Mouse (Mus musculus): ENCODE results near the gene Spsb2. TPM values are rescaled to one million over a fixed set of nuclear protein-coding genes. Genes with fewer than 3 reads are reported as not detected.

The Spsb2 gene
- polyA plus RNA-seq, 1 experiment from 2014 or later = 12.7 TPM

DNA sequence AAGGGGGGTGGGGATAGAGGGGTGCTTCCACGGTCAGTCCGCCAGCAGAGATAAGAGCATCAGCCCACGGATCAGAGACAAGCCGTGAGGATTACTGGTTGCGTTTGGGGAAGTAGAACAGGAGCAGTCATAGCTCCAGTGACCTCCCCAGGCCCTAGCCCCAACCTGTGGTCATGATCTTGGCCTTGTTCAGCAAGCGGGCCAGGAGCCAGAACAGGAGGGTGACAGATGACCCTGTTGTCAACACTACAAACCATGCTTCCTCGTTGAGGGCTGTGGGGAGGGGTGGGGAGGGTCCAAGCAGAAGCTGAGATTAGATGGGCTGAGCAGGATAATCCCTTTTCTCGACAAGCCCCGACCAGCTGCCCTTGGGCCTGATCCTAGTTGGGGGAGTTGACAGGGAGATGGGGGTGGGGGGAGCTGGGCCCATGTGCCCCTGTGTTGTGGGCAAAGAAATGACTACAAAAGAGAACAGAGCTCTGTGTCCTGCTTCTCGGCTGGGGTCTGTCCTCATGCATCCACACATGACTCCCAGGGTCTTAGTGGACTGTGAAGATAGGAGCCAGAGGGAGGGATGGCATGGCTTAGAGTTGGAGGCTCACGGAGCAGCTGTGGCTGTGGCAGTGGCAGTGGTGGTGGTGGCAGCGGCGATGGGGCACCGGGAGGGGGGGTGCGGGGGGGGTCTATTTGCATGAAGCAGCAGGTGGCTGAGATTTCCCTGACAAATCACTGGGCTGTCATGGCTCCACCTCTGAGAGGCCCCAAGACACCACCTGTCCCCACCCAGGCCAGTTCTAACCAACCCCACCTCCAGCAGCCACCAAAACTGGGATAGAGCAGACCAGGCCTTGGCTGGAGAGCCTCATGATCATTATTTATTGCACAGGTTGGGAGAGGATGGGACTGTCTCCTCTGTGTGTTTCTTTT, 32.0 kb downstream of the Spsb2 start, which contains the start of gene Gnb3:
Gnb3 (minus strand) TSS at position 35 of the 927 bp plus-strand sequence.
- H3K27me3 ChIP-seq = no peaks in the 10 kb centered on the region
- no peak within 1 kb of the TSS for H3K4me2 ChIP-seq
- ATAC-seq (ENCODE audit: borderline replicate concordance, extremely low read depth, low FRiP score, low TSS enrichment) = no peak
- H3K36me3 ChIP-seq = no peaks in the 10 kb centered on the region
- no peak within 1 kb of the TSS for H3K9ac ChIP-seq
- no peak within 1 kb of the TSS for H3K4me3 ChIP-seq
- no peaks in the 10 kb centered on the region for H3K9me3 ChIP-seq
- no peak within 1 kb of the TSS for H3K27ac ChIP-seq
- WGBS = 18% methylated on average over 15 of the region's 15 CpGs
- H3K4me1 ChIP-seq = peaks cover 31% of the 10 kb centered on the region

DNA sequence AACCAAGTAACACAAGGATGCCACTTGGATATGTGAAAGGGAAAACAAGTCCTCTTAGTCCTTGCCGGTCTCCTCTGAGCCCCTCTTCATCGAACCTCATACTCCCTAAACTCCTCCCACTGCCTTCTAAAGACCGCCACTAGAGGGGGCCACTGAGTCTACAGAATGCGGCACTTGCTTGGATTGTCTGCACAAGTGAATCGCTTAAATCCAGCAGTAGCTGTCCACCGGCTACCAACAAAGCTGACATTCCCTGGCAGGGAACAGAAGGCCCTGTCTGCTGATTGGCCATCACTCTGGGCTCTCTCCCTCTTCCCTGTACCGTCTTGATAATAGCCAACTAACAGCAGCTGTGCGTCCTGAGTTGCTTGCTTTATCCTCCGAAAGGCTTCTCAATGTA, 38.8 kb downstream of the Spsb2 start:
- H3K9ac ChIP-seq = no peak overlapping the region
- H3K36me3 ChIP-seq = peaks cover 3% of the 10 kb centered on the region; the same call in 1 of the 2 replicates
- no peaks in the 10 kb centered on the region for H3K4me1 ChIP-seq
- ATAC-seq (ENCODE audit: borderline replicate concordance, extremely low read depth, low FRiP score, low TSS enrichment) = peak; percentile 67; the same call in 1 of the 2 replicates
- 8% methylated on average over 9 of the region's 9 CpGs for WGBS
- no peaks in the 10 kb centered on the region for H3K9me3 ChIP-seq
- no peaks in the 10 kb centered on the region for H3K27me3 ChIP-seq
- H3K4me2 ChIP-seq = no peak overlapping the region
- no peak overlapping the region for H3K4me3 ChIP-seq
- no peak overlapping the region for H3K27ac ChIP-seq

DNA sequence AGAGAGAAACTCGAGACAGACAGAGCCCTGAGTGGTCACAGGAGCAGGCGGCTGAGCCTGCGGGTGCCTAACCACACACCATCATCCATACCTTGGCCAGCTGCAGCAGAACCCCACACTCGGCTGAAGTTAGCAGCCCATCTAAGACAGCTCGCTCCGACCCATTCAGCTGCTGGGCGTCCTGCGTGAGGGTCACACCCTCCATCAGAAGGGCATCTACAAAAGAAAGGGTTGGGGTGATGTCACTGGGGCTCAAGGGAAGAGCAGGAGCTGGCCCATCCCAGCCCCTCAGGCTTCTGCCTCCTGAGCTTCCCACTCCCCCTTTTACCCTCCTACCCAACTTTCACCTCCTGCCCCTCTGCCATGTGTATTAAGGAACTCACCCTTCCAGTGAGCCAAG, 42.1 kb downstream of the Spsb2 start:
- ATAC-seq (ENCODE audit: borderline replicate concordance, extremely low read depth, low FRiP score, low TSS enrichment) = no peak
- no peak overlapping the region for H3K9ac ChIP-seq
- 55% methylated on average over 8 of the region's 8 CpGs for WGBS
- H3K4me3 ChIP-seq = no peak overlapping the region
- H3K4me1 ChIP-seq = peaks cover 9% of the 10 kb centered on the region
- H3K4me2 ChIP-seq = no peak overlapping the region
- no peaks in the 10 kb centered on the region for H3K9me3 ChIP-seq
- H3K27me3 ChIP-seq = no peaks in the 10 kb centered on the region
- peaks cover 9% of the 10 kb centered on the region; the same call in 1 of the 2 replicates for H3K36me3 ChIP-seq
- H3K27ac ChIP-seq = no peak overlapping the region

DNA sequence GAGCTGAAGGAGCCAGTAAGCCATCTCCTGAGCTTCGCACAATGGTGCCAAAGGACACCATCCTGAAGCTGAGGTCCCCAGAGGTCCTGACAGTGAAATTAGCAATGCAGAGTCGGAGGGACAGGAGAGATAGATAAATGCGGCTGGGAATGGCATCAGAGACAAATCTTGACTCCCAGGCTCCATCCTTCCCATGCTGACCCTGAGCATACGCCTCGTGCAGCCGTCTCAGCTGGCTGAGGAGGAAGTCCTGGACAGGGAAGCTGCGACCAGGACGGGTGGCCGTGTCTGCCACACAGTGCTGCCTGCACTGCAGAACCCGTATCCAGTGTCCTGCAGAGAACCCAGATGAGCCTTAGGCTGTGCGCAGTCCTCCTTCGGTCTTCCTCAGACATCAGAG, 46.2 kb downstream of the Spsb2 start:
- Histone ChIP-seq H3K4me3 (no peak overlapping the region), H3K27ac (no peak overlapping the region), H3K4me1 (peaks cover 32% of the 10 kb centered on the region), H3K4me2 (no peak overlapping the region), H3K27me3 (peaks cover 12% of the 10 kb centered on the region), H3K9me3 (no peaks in the 10 kb centered on the region), H3K9ac (no peak overlapping the region), H3K36me3 (0 out of 2 replicates have a peak, but pooled peaks cover 9% of the 10 kb centered on the region)
- no peak for ATAC-seq (ENCODE audit: borderline replicate concordance, extremely low read depth, low FRiP score, low TSS enrichment)
- 61% methylated on average over 12 of the region's 12 CpGs for WGBS

DNA sequence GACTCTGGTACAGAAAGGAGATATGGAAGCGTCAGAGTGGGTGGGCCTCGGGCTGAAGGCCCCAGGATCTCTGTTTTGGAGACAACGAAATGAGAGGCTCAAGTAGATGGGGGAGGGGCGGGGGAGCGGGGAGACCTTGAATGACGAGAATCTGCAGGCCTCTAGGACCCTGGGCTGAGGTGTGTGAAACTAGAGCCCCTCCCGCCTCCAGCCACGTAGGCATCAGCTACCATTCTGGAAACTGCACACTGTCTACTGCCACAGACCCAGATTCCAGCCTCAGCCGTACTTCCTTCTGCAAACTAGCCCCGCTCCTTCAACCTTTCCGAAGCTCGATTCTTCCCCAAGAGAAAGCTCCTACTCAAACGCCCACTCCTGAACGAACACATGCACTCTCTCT, 47.9 kb downstream of the Spsb2 start:
- peak overlapping the region; percentile 94 for H3K4me2 ChIP-seq
- 0 out of 2 replicates have a peak, but pooled peaks have one; percentile 29 for ATAC-seq (ENCODE audit: borderline replicate concordance, extremely low read depth, low FRiP score, low TSS enrichment)
- peak overlapping the region; percentile 93; the same call in 1 of the 2 replicates for H3K27ac ChIP-seq
- 11% methylated on average over 14 of the region's 14 CpGs for WGBS
- H3K9me3 ChIP-seq = no peaks in the 10 kb centered on the region
- H3K9ac ChIP-seq = no peak overlapping the region; the same call in 1 of the 2 replicates
- H3K4me1 ChIP-seq = peaks cover 38% of the 10 kb centered on the region
- H3K27me3 ChIP-seq = peaks cover 23% of the 10 kb centered on the region
- H3K36me3 ChIP-seq = 0 out of 2 replicates have a peak, but pooled peaks cover 6% of the 10 kb centered on the region
- peak overlapping the region; percentile 85 for H3K4me3 ChIP-seq

DNA sequence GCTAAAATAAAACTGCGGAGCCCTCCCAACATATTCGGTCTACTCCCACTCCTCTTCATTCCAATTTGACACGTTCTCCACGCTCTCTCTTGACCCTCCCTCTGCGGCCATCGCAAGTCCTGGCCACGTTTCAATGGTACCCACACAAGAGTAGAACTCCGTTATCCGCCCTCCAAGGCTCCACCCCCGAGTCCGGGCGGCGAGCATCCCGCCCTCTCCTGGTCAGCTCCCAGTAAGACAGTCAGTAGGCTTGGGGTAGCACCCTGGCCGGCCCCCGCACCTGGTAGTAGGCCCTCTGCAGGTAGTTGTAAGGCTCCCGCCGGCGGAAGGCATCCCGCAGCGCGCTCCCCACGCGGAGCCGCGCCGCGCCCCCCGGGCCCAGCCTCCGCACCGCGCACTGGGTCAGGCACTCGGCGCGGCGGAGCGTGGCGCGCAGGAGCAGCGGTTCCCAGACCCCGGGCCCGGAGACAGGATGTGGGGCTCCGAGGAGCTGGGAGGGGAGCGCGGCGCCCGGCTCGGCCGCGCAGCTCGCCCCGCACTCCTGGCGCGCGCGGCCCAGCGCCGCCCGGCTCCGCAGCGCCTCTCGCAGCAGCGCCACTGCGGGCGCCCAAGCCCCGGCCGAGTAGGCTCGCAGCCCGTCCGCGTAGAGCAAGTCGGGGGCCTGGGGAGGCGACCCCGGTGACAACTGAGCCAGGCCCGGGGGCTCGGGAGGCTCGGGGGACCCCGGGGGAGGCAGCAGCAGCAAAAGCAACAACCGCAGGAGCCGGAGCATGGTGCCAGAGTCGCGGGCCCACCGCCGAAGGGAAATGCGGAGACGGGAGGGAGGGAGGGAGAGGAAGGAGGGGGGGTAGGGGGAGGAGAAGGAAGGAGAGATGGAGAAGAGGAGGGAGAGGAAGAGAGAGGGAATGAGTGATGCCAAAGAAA, 48.7 kb downstream of the Spsb2 start, which contains the start of gene P3h3:
P3h3 (minus strand) TSS at position 837 of the 924 bp plus-strand sequence.
- peaks cover 32% of the 10 kb centered on the region for H3K27me3 ChIP-seq
- H3K4me2 ChIP-seq = peak within 1 kb of the TSS; percentile 94
- peak within 1 kb of the TSS; percentile 85 for H3K4me3 ChIP-seq
- H3K36me3 ChIP-seq = 0 out of 2 replicates have a peak, but pooled peaks cover 6% of the 10 kb centered on the region
- peaks cover 38% of the 10 kb centered on the region for H3K4me1 ChIP-seq
- H3K27ac ChIP-seq = peak within 1 kb of the TSS; percentile 93
- peak within 1 kb of the TSS; percentile 89 for H3K9ac ChIP-seq
- peak; percentile 81 for ATAC-seq (ENCODE audit: borderline replicate concordance, extremely low read depth, low FRiP score, low TSS enrichment)
- WGBS = under 1% methylated on average over 79 of the region's 86 CpGs
- no peaks in the 10 kb centered on the region for H3K9me3 ChIP-seq

DNA sequence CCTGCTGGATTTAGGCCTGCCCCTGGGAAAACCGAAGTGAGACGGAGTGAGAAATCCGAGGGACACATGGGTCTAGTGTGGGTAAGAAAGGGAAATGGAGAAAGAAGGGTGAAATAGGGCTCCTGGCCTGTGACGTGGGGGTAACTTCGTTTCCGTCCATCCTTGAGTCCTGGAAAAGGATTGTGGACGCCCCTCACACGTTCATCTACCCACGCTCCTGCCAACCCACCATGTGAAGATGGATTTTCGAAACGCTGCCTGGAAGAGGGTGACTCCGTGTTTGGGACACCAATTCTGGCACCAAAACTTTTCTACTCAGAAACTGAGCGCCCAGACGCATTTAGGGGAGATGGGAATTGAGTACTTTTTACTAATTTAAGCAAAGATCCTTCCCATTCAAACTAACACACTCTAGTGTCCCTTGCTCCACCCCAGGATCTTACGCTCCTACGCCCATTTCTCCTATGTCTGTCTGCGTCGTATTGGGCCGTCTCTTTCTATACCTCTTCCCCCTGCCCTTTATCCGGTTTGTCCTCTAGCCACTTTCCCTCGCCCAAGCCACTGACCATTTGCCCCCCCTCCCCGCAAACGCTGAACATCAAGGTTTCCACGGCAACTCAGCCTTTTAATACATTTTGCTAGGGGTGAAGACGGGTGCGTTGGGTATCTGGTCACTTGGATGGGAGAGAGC, 49.5 kb downstream of the Spsb2 start:
- peak overlapping the region; percentile 85 for H3K4me3 ChIP-seq
- no peak for ATAC-seq (ENCODE audit: borderline replicate concordance, extremely low read depth, low FRiP score, low TSS enrichment)
- peaks cover 43% of the 10 kb centered on the region for H3K4me1 ChIP-seq
- peak overlapping the region; percentile 89 for H3K9ac ChIP-seq
- H3K36me3 ChIP-seq = 0 out of 2 replicates have a peak, but pooled peaks cover 3% of the 10 kb centered on the region
- 21% methylated on average over 26 of the region's 26 CpGs for WGBS
- H3K9me3 ChIP-seq = no peaks in the 10 kb centered on the region
- H3K4me2 ChIP-seq = peak overlapping the region; percentile 94
- H3K27ac ChIP-seq = no peak overlapping the region; the same call in 1 of the 2 replicates
- peaks cover 39% of the 10 kb centered on the region for H3K27me3 ChIP-seq

DNA sequence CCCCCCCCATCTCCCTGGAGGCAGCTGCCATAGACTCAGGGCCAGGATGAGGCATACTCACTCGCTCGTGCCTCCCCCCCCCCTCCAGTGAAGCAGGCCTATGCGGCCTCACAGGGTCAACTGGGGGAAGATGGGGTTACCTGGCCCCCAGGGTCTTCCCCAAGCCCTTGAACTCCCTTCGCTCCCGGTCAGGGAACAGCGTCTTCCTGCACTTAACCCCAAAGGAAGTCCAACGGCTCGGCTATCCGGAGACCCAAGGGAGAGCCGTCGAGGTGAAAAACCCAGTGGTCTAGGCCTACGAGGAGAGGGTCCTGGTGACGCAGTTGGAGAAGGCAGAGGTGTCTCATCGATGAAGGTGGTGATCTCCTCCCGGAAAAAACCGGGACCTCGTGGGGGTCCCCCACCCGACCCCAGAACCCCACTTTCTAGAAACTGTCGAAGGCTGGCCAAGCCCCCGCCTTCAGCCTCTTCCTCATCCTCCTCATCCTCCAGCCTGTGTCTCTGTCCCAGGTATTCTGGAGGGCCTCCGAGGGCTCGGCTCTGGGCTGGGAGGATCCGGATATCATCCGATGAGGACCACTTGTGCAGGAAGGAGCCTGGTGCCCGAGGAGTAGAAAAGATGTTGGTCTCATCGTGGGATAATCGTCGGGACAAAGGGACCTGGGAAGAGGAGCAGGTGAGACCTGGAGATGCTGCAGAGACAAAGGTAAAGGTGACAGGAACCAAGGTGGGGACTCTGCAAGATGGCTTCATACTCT, 50.3 kb downstream of the Spsb2 start:
- Histone ChIP-seq H3K9ac (no peak overlapping the region), H3K9me3 (no peaks in the 10 kb centered on the region), H3K4me1 (peaks cover 49% of the 10 kb centered on the region), H3K4me2 (peak overlapping the region; percentile 94; the same call in 1 of the 2 replicates), H3K4me3 (peak overlapping the region; percentile 85; the same call in 1 of the 2 replicates), H3K36me3 (no peaks in the 10 kb centered on the region), H3K27me3 (peaks cover 44% of the 10 kb centered on the region), H3K27ac (no peak overlapping the region)
- 63% methylated on average over 28 of the region's 28 CpGs for WGBS
- no peak for ATAC-seq (ENCODE audit: borderline replicate concordance, extremely low read depth, low FRiP score, low TSS enrichment)

DNA sequence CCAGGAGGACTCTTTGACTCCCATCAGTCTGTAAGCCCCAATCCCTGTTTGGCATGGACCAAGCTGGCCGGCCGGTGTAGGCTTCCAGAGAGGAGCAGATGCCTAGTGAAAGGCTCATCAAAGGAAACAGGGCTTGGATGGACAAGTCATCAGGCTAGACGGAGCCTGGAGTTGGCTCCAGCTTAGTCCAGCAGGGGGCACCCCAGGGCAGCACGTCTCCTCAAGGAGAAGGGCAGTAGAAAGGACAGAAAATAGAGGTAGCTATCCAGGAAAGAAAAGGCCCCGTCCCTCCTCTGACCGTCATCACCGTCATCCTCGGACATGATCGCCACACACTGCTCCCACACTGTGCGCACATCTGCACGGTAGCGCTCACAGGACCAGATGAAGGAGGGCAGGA, 51.3 kb downstream of the Spsb2 start:
- Histone ChIP-seq H3K4me1 (peaks cover 49% of the 10 kb centered on the region), H3K4me3 (no peak overlapping the region), H3K9ac (no peak overlapping the region), H3K27me3 (peaks cover 53% of the 10 kb centered on the region), H3K27ac (no peak overlapping the region), H3K9me3 (no peaks in the 10 kb centered on the region), H3K36me3 (no peaks in the 10 kb centered on the region), H3K4me2 (no peak overlapping the region)
- WGBS = 8% methylated on average over 12 of the region's 12 CpGs
- no peak for ATAC-seq (ENCODE audit: borderline replicate concordance, extremely low read depth, low FRiP score, low TSS enrichment)

Data from lung, embryonic 15.5 days (tissue).